Mouse (Mus musculus) effector memory CD4-positive, alpha-beta T cell, adult 5 months (primary cell): ENCODE measurements around the gene Lgals2. TPM values are rescaled to one million over a fixed set of nuclear protein-coding genes. Genes with fewer than 3 reads are reported as not detected.

Experiments
- polyA plus RNA-seq: library from polyadenylated mRNA; unstranded; fragments of 100-300 nt; shearing (Covaris generic); gene quantifications from one replicate; pipeline ENCODE4 v1.2.1, GENCODE M21; 2017

The Lgals2 gene
- not detected for polyA plus RNA-seq

DNA sequence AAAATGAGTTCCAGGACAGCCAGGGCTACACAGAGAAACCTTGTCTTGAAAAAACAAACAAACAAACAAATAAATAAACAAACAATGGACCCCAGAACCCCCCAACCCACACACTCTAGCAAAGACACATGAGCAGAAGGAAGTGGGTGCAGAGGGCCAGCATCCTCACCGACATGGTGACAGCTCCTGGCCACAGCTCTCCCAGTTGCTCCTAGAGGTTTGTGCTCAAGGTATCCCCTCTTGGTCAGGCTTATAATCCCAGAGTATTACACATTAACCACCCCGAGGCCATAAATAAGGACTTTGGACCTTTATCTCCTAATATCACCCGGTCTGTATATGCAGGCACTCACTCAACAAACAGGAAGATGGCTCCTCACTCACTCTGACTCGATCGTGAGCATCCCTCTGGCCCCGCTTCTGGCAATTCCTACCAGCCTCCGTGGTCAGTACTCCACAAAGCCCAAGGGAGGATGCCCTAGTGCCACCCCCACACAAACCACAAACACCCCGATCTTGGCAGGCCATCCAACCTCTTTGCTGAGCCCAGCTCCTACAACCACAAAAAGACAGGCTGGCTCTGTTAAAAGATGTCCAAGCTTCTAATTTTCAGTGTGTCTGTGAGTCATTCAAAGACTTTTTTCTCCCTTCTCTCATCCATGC lies at the start of gene Lgals2:
Gene Lgals2 (minus strand): TSS at position 227 of the 663 bp plus-strand sequence.

GRCm38 (mm10) chr15:78899740-78900584 lies 44.6 kb upstream of the Lgals2 start, which contains the start of gene Sh3bp1:
TSS of gene Sh3bp1 (plus strand) at chr15:78899768.

GRCm38 (mm10) chr15:78899409-78899739 lies 44.0 kb upstream of the Lgals2 start, which contains the start of gene Gm49510:
TSS of gene Gm49510 (plus strand) at chr15:78899667.

DNA sequence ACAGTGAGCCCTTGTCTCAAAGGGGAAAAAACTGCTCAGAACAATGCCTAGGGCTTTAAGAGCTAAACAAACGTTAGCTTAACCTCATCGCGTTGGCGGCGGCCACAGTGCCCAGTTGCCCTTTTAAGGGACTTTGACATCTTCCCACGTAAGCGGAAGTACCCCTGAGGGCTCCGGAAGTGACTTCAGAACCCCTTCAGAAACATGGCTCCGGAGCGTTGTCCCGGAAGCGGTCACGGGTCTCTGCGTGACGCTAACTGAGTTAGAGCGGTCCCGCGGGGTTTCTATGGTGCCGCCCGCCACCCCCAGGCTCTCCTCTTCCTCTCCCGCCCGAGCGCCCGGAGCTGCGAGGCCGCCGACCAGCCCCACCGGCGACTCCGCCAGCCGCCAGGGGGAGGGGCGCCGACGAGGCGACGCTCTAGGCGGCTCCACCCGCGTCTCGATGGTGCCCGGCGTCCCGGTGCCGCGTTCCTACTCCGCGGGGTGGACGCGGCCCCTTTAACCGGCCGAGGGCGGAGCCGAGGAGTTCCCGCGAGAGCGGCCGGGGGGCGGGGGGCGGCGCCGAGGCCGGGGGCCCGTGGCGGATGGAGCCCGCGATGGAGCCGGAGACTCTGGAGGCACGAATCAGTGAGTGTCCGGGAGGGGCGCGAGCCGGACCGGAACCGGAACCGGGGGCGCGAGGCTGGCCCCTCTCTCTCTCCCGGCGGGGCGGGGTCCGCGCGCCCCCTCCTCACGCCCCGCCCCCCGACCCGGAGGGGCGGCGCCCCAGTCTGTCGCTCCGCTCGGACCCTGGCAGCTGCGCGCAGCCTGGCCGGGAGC lies 21.9 kb upstream of the Lgals2 start, which contains the start of gene Gga1:
Gene Gga1 (plus strand): TSS at position 200 of the 819 bp plus-strand sequence.

DNA sequence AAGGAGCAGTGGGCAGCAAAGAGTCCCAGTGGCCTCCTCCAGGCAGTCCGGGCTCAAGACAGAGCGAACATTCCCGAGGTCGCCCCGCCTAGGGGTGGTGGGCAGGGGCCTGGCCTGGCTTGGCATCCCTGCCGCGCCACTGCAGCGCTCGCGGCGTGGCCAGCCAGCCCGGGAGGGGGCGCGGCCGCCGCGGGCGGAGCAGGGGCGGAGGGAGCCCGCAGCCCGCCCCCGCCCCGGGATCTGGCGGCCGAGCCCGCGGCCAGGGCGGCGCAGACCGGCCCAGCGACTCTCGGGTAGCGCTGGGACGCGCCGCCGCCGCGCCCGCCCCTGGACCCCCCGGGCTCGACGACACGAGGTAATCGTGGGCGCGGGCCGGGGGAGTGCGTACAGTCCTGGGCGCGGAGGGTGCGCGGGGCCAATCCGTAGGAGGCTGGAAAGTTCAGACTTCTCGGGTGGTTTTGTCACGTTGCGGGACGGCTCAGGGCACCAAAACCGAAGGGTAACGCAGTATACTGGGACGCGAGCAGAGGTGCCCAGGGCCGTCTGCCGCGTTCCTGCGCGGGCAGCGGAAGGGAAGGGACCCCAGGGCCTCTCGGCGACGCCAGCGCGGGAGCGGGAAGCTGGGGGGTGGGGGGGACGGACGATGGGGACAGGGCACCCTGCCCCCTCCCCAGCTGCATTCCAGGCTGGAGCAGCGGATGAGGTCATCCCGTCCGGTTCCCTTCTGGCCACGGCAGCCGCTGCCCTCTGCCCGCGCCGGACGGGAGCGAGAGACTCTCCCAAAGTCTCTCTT lies 12.8 kb downstream of the Lgals2 start, which contains the start of gene Cdc42ep1:
Gene Cdc42ep1 (plus strand): TSS at position 254 of the 793 bp plus-strand sequence.

DNA sequence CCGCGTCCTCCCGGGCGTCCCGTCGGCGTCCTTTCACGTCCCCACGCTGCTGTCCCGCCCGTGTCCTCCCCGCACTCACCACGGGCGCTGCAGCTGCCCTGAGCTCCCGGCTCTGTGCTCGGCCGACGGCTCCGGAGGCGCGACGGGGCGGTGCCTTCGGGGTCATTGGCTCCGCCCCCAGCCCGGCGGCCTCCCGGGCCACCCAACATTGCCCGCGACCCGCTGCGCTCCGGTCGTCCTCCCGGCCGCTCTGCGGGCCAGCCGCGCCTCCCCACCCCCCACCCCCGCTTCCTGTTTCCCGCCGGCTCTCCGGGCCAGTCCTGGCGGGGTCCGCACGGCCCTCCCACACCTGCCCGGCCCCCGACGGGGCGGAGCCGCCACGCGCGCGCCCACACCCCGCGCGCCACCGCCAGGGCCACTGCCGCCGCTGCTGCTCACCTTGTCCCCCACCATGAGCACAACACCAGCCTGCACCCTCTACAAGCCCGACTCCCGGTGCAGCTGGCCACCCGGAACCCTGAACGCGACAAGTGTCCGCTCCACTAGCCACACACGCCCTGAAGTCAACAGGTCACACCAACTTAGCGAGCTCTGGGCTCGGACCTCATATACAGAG lies 52.4 kb downstream of the Lgals2 start, which contains the start of gene Card10:
Gene Card10 (minus strand): TSS at position 267 of the 616 bp plus-strand sequence.

Other genes with a start within 250 kb of the Lgals2 start
- gene Elfn2, start 136.8 kb downstream of the Lgals2 start, polyA plus RNA-seq, result 0.12 TPM
- gene Mfng, start 82.1 kb downstream of the Lgals2 start, polyA plus RNA-seq, result 120 TPM
- 1.1 TPM for gene Card10, start 52.5 kb downstream of the Lgals2 start, polyA plus RNA-seq
- gene Cdc42ep1, start 12.9 kb downstream of the Lgals2 start, polyA plus RNA-seq, result 0.44 TPM
- 68.8 TPM for gene Gga1, start 21.7 kb upstream of the Lgals2 start, polyA plus RNA-seq
- 1.9 TPM for gene Gm49510, start 44.1 kb upstream of the Lgals2 start, polyA plus RNA-seq
- gene Sh3bp1, start 44.2 kb upstream of the Lgals2 start, polyA plus RNA-seq, result 128 TPM
- 11.9 TPM for gene Pdxp, start 58.4 kb upstream of the Lgals2 start, polyA plus RNA-seq
- gene Lgals1, start 71.2 kb upstream of the Lgals2 start, polyA plus RNA-seq, result 398 TPM
- gene Nol12, start 79.4 kb upstream of the Lgals2 start, polyA plus RNA-seq, result 25.1 TPM
- 51.9 TPM for gene Triobp, start 92.2 kb upstream of the Lgals2 start, polyA plus RNA-seq
- gene H1f0, start 172.9 kb upstream of the Lgals2 start, polyA plus RNA-seq, result 34.2 TPM
- gene Galr3, start 186.4 kb upstream of the Lgals2 start, polyA plus RNA-seq, result not detected
- gene Ankrd54, start 207.4 kb upstream of the Lgals2 start, polyA plus RNA-seq, result 41.2 TPM
- gene Eif3l, start 219.7 kb upstream of the Lgals2 start, polyA plus RNA-seq, result 99.7 TPM